In genomic region chr15:100739442-100739841, GRCm38 (mm10) we compare ENCODE assay signal across 18 mouse cellular contexts.
"Had no signal": no experiment of that assay in that cellular context is flagged by ENCODE, and none has a peak within 500 bp of the region (broad histone marks: within the 10 kb centered on the region; RNA-seq: fewer than 3 reads in every experiment).

No protein-coding gene starts in this region.

- H3K4me1 ChIP-seq: limb, embryonic 10.5 days; limb, embryonic 13.5 days; neural tube, embryonic 12.5 days; neural tube, embryonic 15.5 days had no signal

- H3K9me3 ChIP-seq: limb, embryonic 10.5 days; limb, embryonic 13.5 days; neural tube, embryonic 12.5 days; neural tube, embryonic 15.5 days had no signal

- ATAC-seq: intestine, postnatal 0 days had no signal

- H3K27me3 ChIP-seq: neural tube, embryonic 12.5 days; neural tube, embryonic 15.5 days had no signal

- H3K36me3 ChIP-seq: limb, embryonic 10.5 days; limb, embryonic 13.5 days; neural tube, embryonic 12.5 days; neural tube, embryonic 15.5 days had no signal

- H3K4me2 ChIP-seq: limb, embryonic 13.5 days; midbrain, embryonic 11.5 days; neural tube, embryonic 12.5 days; neural tube, embryonic 15.5 days had no signal

- H3K9ac ChIP-seq: limb, embryonic 13.5 days; neural tube, embryonic 12.5 days; neural tube, embryonic 15.5 days had no signal

- H3K27ac ChIP-seq: kidney, postnatal 0 days; layer of hippocampus, adult 2 months; limb, embryonic 10.5 days; limb, embryonic 13.5 days; neural tube, embryonic 12.5 days; neural tube, embryonic 15.5 days had no signal

- H3K4me3 ChIP-seq: layer of hippocampus, adult 2 months; limb, embryonic 10.5 days; limb, embryonic 13.5 days; neural tube, embryonic 12.5 days; neural tube, embryonic 15.5 days had no signal

- DNase-seq: kidney, adult 2 months; kidney, postnatal 25 days; layer of hippocampus, adult 9-11 months; lung, adult 2 months; lung, postnatal 14 days; midbrain, embryonic 14.5 days; right cerebral cortex, adult 18-20 months; right cerebral cortex, postnatal 25 days; thymus, adult 18-20 months; thymus, postnatal 14 days had no signal
